Mouse (Mus musculus) thymus, postnatal 14 days (tissue): ENCODE data around the gene Adgrv1.
"Not testable (repeated sequence)": the region's sequence is repeated elsewhere in the genome, so short reads cannot be mapped to it uniquely, and the experiment has no call there.

Experiments
- DNase-seq: peaks from one replicate; pipeline ENCODE4 v3.0.0; 2021

Adgrv1 gene

GRCm38 (mm10) chr13:81325606-81326215 is 307.2 kb downstream of the Adgrv1 start:
- DNase-seq, result no peak

- DNase-seq, result no peak
These were observed 309.2 kb downstream of the Adgrv1 start for GRCm38 (mm10) chr13:81323546-81324316.

- DNase-seq, result no peak
These were observed 316.4 kb downstream of the Adgrv1 start for GRCm38 (mm10) chr13:81316581-81316980.

GRCm38 (mm10) chr13:81314306-81315120 is 318.4 kb downstream of the Adgrv1 start:
- DNase-seq, result no peak

- no peak for DNase-seq
These were observed 320.8 kb downstream of the Adgrv1 start for GRCm38 (mm10) chr13:81312148-81312547.

GRCm38 (mm10) chr13:81300851-81301250 is 332.1 kb downstream of the Adgrv1 start:
- DNase-seq, result no peak

GRCm38 (mm10) chr13:81294106-81294505 is 338.8 kb downstream of the Adgrv1 start:
- no peak for DNase-seq

GRCm38 (mm10) chr13:81282193-81282592 is 350.8 kb downstream of the Adgrv1 start:
- no peak for DNase-seq

GRCm38 (mm10) chr13:81280650-81281229 is 352.2 kb downstream of the Adgrv1 start:
- DNase-seq, result no peak

GRCm38 (mm10) chr13:81279351-81279736 is 353.6 kb downstream of the Adgrv1 start:
- no peak for DNase-seq

GRCm38 (mm10) chr13:81278669-81279350 is 354.1 kb downstream of the Adgrv1 start:
- DNase-seq, result no peak

GRCm38 (mm10) chr13:81273837-81274236 is 359.1 kb downstream of the Adgrv1 start:
- DNase-seq, result no peak

GRCm38 (mm10) chr13:81270396-81270795 is 362.6 kb downstream of the Adgrv1 start:
- no peak for DNase-seq

GRCm38 (mm10) chr13:81269056-81269455 is 363.9 kb downstream of the Adgrv1 start:
- DNase-seq, result no peak

- DNase-seq, result not testable (repeated sequence)
These were observed 365.5 kb downstream of the Adgrv1 start for GRCm38 (mm10) chr13:81267489-81267888.

- DNase-seq, result no peak
These were observed 368.5 kb downstream of the Adgrv1 start for GRCm38 (mm10) chr13:81264465-81264864.

- DNase-seq, result no peak
These were observed 391.8 kb downstream of the Adgrv1 start for GRCm38 (mm10) chr13:81241181-81241580.

GRCm38 (mm10) chr13:81239836-81240235 is 393.1 kb downstream of the Adgrv1 start:
- DNase-seq, result no peak

- DNase-seq, result no peak
These were observed 393.5 kb downstream of the Adgrv1 start for GRCm38 (mm10) chr13:81239427-81239826.

GRCm38 (mm10) chr13:81238855-81239254 is 394.1 kb downstream of the Adgrv1 start:
- DNase-seq, result no peak

- no peak for DNase-seq
These were observed 395.0 kb downstream of the Adgrv1 start for GRCm38 (mm10) chr13:81237947-81238346.

GRCm38 (mm10) chr13:81236758-81237395 is 396.1 kb downstream of the Adgrv1 start:
- DNase-seq, result no peak
